Mouse (Mus musculus) ES-E14 (cell line): ENCODE measurements around the gene Zfp951.
"Not testable (repeated sequence)": the region's sequence is repeated elsewhere in the genome, so short reads cannot be mapped to it uniquely, and the experiment has no call there.

Source experiments
- CHD2 ChIP-seq: IDR thresholded peaks from 2 replicates; pipeline ENCODE4 v1.6.1; 2014; ENCODE audit warnings: mild to moderate bottlenecking, low read depth, low read length, inconsistent platforms
- HCFC1 ChIP-seq: IDR thresholded peaks from 2 replicates; pipeline ENCODE4 v1.6.1; 2012; ENCODE audit warnings: low read length, inconsistent platforms, borderline replicate concordance; ENCODE audit not compliant: insufficient read depth
- MAFK ChIP-seq: IDR thresholded peaks from 2 replicates; pipeline ENCODE4 v1.6.1; 2014; ENCODE audit warnings: mild to moderate bottlenecking, low read depth, low read length, inconsistent platforms; ENCODE audit not compliant: insufficient read depth
- ZC3H11A ChIP-seq: IDR thresholded peaks from 2 replicates; pipeline ENCODE4 v1.6.1; 2012; ENCODE audit warnings: low read depth, mild to moderate bottlenecking, inconsistent platforms, low read length, borderline replicate concordance
- ZNF384 ChIP-seq: IDR thresholded peaks from 2 replicates; pipeline ENCODE4 v1.6.1; 2012; ENCODE audit warnings: low read depth, low read length, inconsistent platforms

DNA sequence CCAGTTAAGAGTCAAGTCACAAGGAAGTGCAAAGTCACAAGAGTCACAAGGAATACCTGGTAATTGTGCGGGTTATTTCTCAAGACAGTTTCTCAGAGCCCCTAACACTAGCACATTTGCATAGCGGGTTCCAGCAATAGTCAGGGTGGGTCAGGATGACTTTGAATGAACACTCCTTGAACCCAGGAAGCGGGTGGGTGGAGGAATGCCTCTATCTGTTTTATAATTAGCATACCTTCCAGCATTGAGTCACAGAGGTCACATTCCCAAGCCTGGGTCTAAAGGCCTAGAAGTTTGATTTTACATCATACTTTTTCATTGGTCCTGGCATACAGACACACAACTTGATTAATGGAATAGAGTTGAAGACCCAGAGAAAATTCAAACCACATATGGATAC is 5.3 kb downstream of the Zfp951 start:
- not testable (repeated sequence) for TF ChIP-seq ZC3H11A, MAFK, HCFC1, CHD2, ZNF384
